Mouse (Mus musculus) limb, embryonic 10.5 days (tissue): ENCODE measurements around the gene Atp5f1. TPM values are rescaled to one million over a fixed set of nuclear protein-coding genes. Genes with fewer than 3 reads are reported as not detected.
"Not testable (repeated sequence)": the region's sequence is repeated elsewhere in the genome, so short reads cannot be mapped to it uniquely, and the experiment has no call there.

Experiments
- DNase-seq: peaks from one replicate; pipeline ENCODE4 v3.0.0-alpha.2; 2017; ENCODE audit warnings: low spot score
- H3K27ac ChIP-seq: fragments of 300-500 bp; sonication (generic); 2 replicates; pipeline ENCODE4 v1.5.1; 2016; ENCODE audit warnings: mild to moderate bottlenecking
- H3K27me3 ChIP-seq: fragments of 300-500 bp; sonication (generic); 2 replicates; pipeline ENCODE4 v1.6.1; 2016; ENCODE audit warnings: low read depth, mild to moderate bottlenecking; ENCODE audit not compliant: poor library complexity, severe bottlenecking
- H3K36me3 ChIP-seq: fragments of 300-500 bp; sonication (generic); 2 replicates; pipeline ENCODE4 v1.6.1; 2016; ENCODE audit warnings: mild to moderate bottlenecking, moderate library complexity
- H3K4me1 ChIP-seq: fragments of 300-500 bp; sonication (generic); 2 replicates; pipeline ENCODE4 v1.6.1; 2016
- H3K4me3 ChIP-seq: fragments of 300-500 bp; sonication (generic); 2 replicates; pipeline ENCODE4 v1.5.1; 2016; ENCODE audit warnings: mild to moderate bottlenecking, moderate library complexity
- H3K9me3 ChIP-seq: fragments of 300-500 bp; sonication (generic); replicated peaks from 2 replicates; pipeline ENCODE4 v1.6.1; 2016; ENCODE audit warnings: mild to moderate bottlenecking
- WGBS: fragments of 180-500 bp; shearing (Covaris S2); methylation state at CpG from one replicate; pipeline ENCODE4 v1.1.7; 2016; 5-methylcytosine and 5-hydroxymethylcytosine counted together
- polyA plus RNA-seq: library from polyadenylated mRNA; unstranded; fragments of >200 nt; fragmentation: Nextera tagmentation; extraction: Ambion mirVana; gene quantifications from 2 replicates; pipeline ENCODE4 v1.2.1, GENCODE M21; 2016

The Atp5f1 gene
- polyA plus RNA-seq, 1 experiment from 2014 or later, result 464 TPM

DNA sequence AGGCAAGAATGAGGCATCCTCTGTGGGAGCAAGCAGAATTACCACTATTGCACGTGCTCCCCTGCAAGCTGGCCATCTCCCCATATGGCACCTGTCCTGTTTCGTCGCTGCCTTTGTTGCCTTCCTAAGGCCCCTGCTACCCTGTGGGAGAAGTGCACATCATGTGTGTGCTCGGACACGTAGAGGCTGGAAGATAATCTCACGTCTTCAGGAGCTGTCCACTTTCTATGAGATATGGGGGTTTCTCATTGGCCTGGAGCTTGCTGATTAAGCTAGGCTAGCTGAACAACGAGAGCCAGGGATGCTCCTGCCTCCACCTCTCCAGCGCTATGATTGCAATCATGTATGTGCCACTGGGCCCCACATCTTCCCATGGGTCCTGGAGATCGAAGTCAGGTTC is 35.3 kb downstream of the Atp5f1 start:
- DNase-seq, result no peak
- Histone ChIP-seq H3K27me3 (no peaks in the 10 kb centered on the region), H3K36me3 (no peaks in the 10 kb centered on the region), H3K27ac (no peak overlapping the region), H3K4me1 (no peaks in the 10 kb centered on the region), H3K4me3 (no peak overlapping the region), H3K9me3 (no peaks in the 10 kb centered on the region)
- 92% methylated on average over 9 of the region's 9 CpGs for WGBS

DNA sequence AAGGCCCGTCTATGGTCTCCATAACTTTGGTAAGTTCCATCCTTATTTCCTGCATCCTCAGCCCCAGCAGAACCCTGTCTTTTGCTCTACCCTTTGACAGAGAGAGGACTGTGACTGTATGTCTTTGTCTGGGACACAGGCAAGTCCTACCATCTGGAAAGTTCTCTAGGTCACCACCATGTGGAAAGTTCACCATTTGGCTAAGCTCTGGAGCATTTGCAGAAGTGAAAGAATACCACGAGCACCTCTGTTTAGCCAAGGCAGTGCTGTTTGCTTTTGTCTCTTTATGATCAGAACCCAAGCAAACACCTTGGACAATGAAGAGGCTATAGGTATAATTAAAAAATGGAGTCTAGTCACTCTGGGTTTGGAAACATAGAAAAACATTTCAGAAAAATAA is 37.9 kb downstream of the Atp5f1 start:
- H3K4me1 ChIP-seq, result 0 out of 2 replicates have a peak, but pooled peaks cover 3% of the 10 kb centered on the region
- no peak for DNase-seq
- no peaks in the 10 kb centered on the region for H3K9me3 ChIP-seq
- no peaks in the 10 kb centered on the region for H3K27me3 ChIP-seq
- no peak overlapping the region for H3K4me3 ChIP-seq
- WGBS, result 76% methylated on average over 2 of the region's 2 CpGs
- H3K36me3 ChIP-seq, result no peaks in the 10 kb centered on the region
- H3K27ac ChIP-seq, result no peak overlapping the region

DNA sequence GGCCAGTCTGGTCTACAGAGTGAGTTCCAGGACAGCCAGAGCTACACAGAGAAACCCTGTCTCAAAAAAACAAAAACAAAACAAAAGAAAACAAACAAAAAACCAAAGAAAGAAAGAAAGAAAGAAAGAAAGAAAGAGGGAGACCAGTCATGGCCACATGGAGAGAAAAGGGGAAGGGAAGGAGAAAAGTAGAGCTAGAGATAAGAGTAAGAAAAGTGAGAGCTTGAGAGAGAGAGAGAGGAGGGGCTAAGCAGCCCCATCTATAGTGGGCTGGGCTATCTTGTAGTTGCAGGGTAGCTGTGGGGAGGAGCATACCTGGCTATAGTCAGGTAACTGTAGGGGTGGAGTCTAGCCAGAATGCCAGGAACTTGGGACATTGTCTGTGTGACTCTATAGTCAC is 39.2 kb downstream of the Atp5f1 start:
- H3K9me3 ChIP-seq, DNase-seq, H3K36me3 ChIP-seq, H3K27me3 ChIP-seq, H3K4me3 ChIP-seq, H3K4me1 ChIP-seq, H3K27ac ChIP-seq: not testable (repeated sequence)

DNA sequence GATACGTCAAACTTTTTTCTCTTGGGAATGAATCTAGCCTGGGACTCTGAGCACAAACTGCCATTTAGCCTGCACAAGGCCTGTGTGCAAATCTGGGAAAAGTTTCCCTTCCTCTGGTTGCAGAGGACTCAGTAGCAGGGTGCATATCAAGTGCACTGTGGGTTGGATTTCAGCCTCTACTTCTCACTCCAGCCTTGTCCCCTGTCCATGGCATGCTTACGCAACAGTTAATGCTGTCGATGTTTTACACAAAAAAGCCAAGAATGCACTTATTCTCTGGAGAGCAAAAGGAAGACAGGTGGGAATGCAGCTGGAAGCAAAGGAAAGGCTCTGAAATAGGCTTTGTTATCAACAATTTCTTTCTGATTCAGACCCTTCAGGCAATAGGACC is 41.5 kb downstream of the Atp5f1 start:
- Histone ChIP-seq H3K27me3 (no peaks in the 10 kb centered on the region), H3K27ac (no peak overlapping the region), H3K36me3 (no peaks in the 10 kb centered on the region), H3K4me3 (no peak overlapping the region), H3K4me1 (0 out of 2 replicates have a peak, but pooled peaks cover 3% of the 10 kb centered on the region), H3K9me3 (no peaks in the 10 kb centered on the region)
- DNase-seq, result no peak
- 88% methylated on average over 3 of the region's 3 CpGs for WGBS

DNA sequence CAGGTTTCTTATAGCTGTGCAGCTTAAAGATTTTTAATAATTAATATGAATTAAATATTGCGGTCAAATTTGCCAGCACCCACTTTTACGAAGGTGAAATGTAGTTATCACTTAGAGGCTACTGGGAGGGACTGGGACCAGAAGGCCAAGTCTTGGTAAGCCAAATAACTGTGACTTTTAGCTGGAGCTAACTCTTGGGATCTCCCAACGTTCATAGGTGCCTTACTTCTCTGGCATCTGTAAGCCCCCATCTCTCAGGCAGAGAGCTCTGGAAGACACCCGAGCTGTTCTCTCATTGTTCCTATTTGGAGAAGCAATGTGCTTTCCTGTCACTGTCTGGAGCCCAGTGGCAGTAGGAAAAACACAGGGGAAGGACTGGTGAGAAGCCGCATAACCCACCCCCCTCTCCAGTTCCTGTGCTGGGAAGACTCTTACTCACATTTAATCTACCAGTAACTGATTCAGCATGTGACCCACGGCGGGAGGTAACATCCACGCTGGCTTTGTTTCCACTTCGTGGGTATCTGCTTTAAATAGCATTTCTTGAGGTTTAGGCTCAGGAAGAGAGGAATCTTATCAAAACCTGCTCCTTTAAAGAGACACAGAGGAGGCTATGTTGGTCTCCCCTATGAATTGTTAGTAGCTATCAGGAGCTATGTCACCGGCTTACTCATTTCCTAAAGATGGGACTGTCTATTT is 42.1 kb downstream of the Atp5f1 start:
- DNase-seq, result no peak
- H3K27ac ChIP-seq, result no peak overlapping the region
- no peaks in the 10 kb centered on the region for H3K27me3 ChIP-seq
- H3K36me3 ChIP-seq, result no peaks in the 10 kb centered on the region
- 74% methylated on average over 10 of the region's 10 CpGs for WGBS
- no peaks in the 10 kb centered on the region for H3K9me3 ChIP-seq
- H3K4me1 ChIP-seq, result 0 out of 2 replicates have a peak, but pooled peaks cover 3% of the 10 kb centered on the region
- H3K4me3 ChIP-seq, result no peak overlapping the region

DNA sequence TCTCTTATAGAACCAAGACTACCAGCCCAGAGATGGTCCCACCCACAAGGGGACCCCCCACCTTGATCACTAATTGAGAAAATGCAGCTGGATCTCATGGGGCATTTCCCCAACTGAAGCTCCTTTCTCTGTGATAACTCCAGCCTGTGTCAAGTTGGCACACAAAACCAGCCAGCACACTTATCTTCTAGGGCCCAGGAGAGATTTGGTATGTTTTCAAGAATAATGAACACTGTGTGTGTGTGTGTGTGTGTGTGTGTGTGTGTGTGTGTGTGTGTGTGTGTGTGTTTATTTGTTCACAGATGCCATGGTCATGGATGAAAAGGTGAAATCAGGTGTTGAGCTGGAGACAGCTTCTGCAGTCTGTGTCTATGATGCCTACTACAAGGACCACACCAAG is 43.4 kb downstream of the Atp5f1 start:
- not testable (repeated sequence) for H3K9me3 ChIP-seq, H3K27me3 ChIP-seq, DNase-seq, H3K4me3 ChIP-seq, H3K36me3 ChIP-seq, H3K4me1 ChIP-seq, H3K27ac ChIP-seq

DNA sequence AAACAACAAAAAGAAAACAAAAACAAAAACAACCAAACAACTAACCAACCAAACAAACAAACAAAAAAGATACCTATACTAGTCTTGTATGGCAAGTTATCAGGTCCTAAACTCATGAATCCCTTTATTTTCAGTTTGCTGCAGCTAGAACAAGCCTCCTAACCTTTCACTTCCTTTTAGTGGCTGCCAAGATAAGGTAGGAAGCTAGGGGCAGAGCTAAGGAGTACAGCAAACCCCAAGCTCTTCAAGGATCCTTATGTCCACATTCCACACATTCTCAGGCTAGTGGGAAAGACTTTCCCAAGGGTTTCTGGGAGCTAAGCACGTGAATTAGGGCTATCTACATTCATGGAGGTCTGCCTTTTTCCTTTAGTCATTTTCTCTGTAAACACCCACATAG is 44.6 kb downstream of the Atp5f1 start:
- Histone ChIP-seq H3K27me3 (no peaks in the 10 kb centered on the region), H3K4me3 (no peak overlapping the region), H3K4me1 (0 out of 2 replicates have a peak, but pooled peaks cover 3% of the 10 kb centered on the region), H3K27ac (no peak overlapping the region), H3K9me3 (no peaks in the 10 kb centered on the region), H3K36me3 (no peaks in the 10 kb centered on the region)
- 59% methylated on average over 1 of the region's 1 CpGs for WGBS
- no peak for DNase-seq

DNA sequence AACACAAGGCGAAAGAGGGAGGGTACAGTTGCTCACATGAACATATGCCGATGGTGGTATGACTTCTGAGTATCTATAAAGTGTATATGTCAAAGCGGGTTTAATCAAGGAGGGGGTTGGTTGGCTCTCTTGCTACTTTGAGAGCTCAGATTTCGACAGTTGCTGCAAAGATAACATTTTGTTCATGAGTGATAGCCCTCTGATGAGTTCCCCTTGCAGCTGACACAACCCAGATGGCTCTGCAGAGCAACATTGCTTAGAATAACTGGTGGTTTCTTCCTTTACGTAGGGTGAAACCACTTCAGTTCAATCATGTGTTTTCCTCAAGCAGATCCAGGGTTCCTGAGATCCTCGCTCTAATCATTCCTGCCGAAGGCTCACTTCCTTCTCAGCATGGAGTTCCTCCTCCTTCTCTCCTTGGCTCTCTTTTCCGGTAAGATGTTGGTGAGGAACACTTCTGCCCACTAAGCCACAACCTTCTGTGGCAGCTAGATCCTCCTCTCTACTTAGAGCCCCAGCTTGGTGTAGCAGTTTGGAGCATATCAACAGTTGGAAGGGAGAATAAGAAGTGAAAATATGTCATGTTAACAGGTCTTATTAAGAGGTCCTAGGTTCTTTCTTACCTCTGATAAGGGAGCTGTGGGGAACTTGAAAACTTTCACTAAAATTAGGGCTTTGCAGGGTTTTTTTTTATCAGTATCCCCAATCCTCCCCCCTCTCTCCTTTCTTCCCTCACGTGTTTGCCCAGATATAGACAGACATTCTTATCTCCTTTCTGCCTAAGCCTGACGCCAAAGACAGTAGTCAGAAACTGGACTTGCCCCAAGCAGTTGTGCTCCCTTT is 45.8 kb downstream of the Atp5f1 start:
- Histone ChIP-seq H3K27ac (no peak overlapping the region), H3K36me3 (no peaks in the 10 kb centered on the region), H3K4me3 (no peak overlapping the region), H3K27me3 (no peaks in the 10 kb centered on the region), H3K4me1 (0 out of 2 replicates have a peak, but pooled peaks cover 3% of the 10 kb centered on the region), H3K9me3 (no peaks in the 10 kb centered on the region)
- WGBS, result 60% methylated on average over 10 of the region's 10 CpGs
- DNase-seq, result no peak

DNA sequence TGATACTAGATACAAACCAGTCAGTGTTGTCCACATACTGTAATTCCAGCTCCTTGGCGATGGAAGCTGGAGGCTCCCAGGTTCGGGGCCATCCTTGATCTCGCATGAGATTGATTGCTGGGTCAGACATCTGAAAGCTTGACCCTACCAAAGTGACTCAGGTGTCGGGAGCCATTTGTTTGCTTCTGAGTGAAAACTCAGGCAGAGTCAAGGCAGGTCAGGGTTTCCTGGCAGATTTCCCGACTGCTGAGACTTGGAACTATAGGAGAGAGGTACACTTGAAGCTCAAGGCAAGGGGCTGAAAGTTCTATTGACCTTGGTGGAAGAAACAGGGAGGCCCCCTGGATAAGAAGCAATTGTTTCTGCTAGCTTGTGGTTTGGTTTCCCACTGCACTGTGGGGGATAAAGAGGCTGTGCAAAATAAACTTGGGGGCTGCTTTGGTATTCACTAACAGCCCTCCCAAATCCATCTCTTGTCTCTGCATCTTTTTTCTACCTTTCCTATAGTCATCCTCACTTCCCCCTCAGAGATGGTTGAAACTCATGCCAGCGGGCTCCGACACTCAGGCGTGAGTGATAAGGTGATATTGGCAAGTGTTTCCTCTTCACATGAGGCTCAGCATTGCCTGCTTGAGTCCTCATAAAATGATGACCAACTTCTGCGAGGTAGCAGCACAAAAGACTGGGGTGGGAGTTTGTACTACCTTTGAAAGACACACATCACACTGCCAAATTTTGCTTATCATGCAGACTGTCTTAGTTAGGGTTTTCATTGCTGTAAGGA is 47.6 kb downstream of the Atp5f1 start:
- 76% methylated on average over 9 of the region's 9 CpGs for WGBS
- DNase-seq, result no peak

DNA sequence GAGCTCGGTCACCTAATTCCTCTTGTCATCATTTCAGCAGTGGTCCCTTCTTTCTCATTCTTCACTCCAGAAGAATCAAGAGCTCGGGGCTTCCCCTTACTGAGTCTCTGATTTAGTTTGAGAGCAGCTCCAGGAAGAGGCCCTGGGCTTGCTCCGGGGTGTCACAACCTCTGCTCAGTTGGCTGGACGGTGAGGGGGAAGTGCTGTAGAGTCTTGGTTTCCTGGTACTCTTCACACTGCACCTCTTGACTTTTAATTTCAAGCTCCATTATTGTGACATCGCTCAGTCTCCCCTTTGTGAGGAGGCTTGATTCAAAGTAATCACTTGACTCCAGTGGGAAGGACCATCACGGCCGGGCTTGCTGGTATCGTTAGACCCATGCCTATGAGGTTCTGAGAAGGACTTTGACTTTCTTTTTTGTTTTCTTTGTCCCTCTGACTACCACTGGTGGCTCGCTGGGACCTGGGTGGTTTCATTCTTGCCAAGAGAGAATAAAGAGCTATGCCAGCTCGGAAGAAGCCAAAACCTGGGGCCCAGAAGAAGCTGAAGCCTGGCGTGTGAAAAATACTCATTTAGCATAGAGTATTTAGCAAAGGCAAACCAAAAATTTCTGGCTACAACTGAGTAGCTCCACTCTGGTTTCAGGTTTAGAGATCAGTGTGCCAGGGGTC is 49.2 kb downstream of the Atp5f1 start:
- Histone ChIP-seq H3K27me3 (no peaks in the 10 kb centered on the region), H3K27ac (no peak overlapping the region), H3K4me1 (no peaks in the 10 kb centered on the region), H3K9me3 (no peaks in the 10 kb centered on the region), H3K36me3 (no peaks in the 10 kb centered on the region), H3K4me3 (no peak overlapping the region)
- DNase-seq, result no peak
- 86% methylated on average over 11 of the region's 11 CpGs for WGBS

More for the DNA sequence above, 47.6 kb downstream of the Atp5f1 start:
- Histone ChIP-seq H3K27me3 (no peaks in the 10 kb centered on the region), H3K36me3 (no peaks in the 10 kb centered on the region), H3K9me3 (no peaks in the 10 kb centered on the region), H3K27ac (no peak overlapping the region), H3K4me3 (no peak overlapping the region), H3K4me1 (no peaks in the 10 kb centered on the region)

DNA sequence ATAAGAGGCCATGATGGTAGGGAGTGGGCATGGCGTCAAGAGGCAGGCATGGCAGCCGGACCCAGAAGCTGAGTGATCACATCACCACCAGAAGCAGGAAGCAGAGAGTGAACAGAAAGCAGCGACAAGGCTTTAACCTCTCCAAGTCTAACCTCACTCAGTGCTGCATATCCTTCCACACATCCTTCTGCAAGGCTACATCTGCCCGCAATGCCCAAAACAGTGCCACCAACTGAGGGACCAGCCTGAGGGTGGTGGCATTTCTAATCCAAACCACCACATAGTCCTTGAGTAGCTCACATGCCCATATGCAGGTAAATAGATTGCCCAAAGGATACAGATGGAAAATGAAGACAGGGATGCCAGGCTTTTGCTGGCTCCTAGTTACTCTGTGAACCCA is 50.9 kb downstream of the Atp5f1 start:
- Histone ChIP-seq H3K27ac (no peak overlapping the region), H3K9me3 (no peaks in the 10 kb centered on the region), H3K4me3 (no peak overlapping the region), H3K36me3 (no peaks in the 10 kb centered on the region), H3K27me3 (no peaks in the 10 kb centered on the region), H3K4me1 (no peaks in the 10 kb centered on the region)
- WGBS, result 92% methylated on average over 4 of the region's 4 CpGs
- DNase-seq, result no peak

DNA sequence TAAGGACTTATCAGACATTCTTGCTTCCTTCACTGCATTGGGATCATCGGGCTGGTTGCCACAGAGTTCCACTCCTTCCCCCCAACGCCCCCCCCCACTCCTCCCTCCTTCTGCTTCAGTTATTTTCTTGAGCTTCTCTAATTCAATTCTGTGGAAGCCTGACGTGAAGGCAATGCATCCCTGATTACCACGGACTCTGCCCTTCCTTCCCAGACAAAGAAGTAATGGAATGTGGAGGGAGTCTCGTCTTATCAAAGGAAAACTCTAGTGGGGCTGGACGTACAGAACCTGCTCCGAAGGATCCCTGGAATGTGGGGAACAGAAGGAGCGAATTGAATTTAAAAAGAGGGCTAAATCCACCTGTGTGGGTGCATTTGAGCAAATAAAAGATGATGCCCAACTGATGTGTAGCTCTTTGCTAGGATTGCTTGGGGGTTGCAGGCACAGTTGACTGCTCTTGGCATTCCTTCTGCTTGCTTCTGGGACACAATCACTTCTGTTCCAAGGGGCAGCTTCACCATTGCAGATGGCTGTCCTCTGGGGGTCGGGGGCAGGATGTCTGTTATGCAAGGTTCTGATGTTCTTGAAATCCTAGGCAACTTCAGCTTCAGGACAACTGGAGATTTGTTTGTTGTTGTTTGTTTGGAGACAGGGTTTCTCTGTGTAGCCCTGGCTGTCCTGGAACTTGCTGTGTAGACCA is 51.8 kb downstream of the Atp5f1 start:
- no peaks in the 10 kb centered on the region for H3K9me3 ChIP-seq
- H3K4me3 ChIP-seq, result no peak overlapping the region
- no peaks in the 10 kb centered on the region for H3K36me3 ChIP-seq
- 73% methylated on average over 9 of the region's 9 CpGs for WGBS
- H3K4me1 ChIP-seq, result no peaks in the 10 kb centered on the region
- no peaks in the 10 kb centered on the region for H3K27me3 ChIP-seq
- H3K27ac ChIP-seq, result no peak overlapping the region
- DNase-seq, result no peak
